Mouse (Mus musculus): Measurements from ENCODE around the gene Grm6. TPM values are rescaled to one million over a fixed set of nuclear protein-coding genes. Genes with fewer than 3 reads are reported as not detected.

Gene Grm6
- total RNA-seq, 4 experiments from 2014 or later: not detected

GRCm38 (mm10) chr11:50914461-50914860, 64.0 kb downstream of the Grm6 start:
- DNase-seq (ENCODE audit: low spot score in 2 of 2): no peak

Other genes with a start within 250 kb of the Grm6 start
- gene Adamts2, start 248.6 kb upstream of the Grm6 start, total RNA-seq (2022): 1 to 10 TPM; 5.7 to 9.0 (median 8.2) TPM
- gene Zfp354c, start 23.0 kb upstream of the Grm6 start, total RNA-seq (2022): 10 to 100 TPM; 40.4 to 57.6 (median 45.3) TPM
- gene Zfp879, start 9.1 kb upstream of the Grm6 start, total RNA-seq (2022): 1 to 10 TPM; 3.0 to 3.5 (median 3.2) TPM
- gene Zfp454, start 37.0 kb downstream of the Grm6 start, total RNA-seq (2022): 1 to 10 TPM; 5.2 to 8.0 (median 5.9) TPM
- 10 to 100 TPM; 24.2 to 28.2 (median 25.6) TPM for gene Zfp2, start 65.5 kb downstream of the Grm6 start, total RNA-seq (2022)
- gene Zfp354b, start 80.9 kb downstream of the Grm6 start, total RNA-seq (2022): 1 to 10 TPM; 6.1 to 7.0 (median 6.4) TPM
- not detected for gene 4933414I15Rik, start 93.1 kb downstream of the Grm6 start, total RNA-seq (2022)
- not detected for gene Prop1, start 103.1 kb downstream of the Grm6 start, total RNA-seq (2022)
- not detected for gene Olfr1378, start 115.8 kb downstream of the Grm6 start, total RNA-seq (2022)
- not detected for gene Olfr1377, start 131.3 kb downstream of the Grm6 start, total RNA-seq (2022)
- not detected for gene Olfr51, start 152.9 kb downstream of the Grm6 start, total RNA-seq (2022)
- gene Olfr54, start 163.6 kb downstream of the Grm6 start, total RNA-seq (2022): not detected
- gene Olfr1375, start 197.4 kb downstream of the Grm6 start, total RNA-seq (2022): not detected
- gene Zfp354a, start 208.6 kb downstream of the Grm6 start, total RNA-seq (2022): 1 to 10 TPM; 9.1 to 9.7 (median 9.2) TPM

All from left cerebral cortex, adult 8-10 months (tissue).